Mouse (Mus musculus) T-helper 1 cell (primary cell): Measurements from ENCODE around the gene Serpina3g.

Experiments
- in situ Hi-C: fragments of 300-600 bp; cut with MboI, MseI; formaldehyde crosslinking; loops from one replicate; pipeline ENCODE4 v1.15.1; 2025; ENCODE audit warnings: high pct_unique_total_duplicates

Serpina3g gene

DNA sequence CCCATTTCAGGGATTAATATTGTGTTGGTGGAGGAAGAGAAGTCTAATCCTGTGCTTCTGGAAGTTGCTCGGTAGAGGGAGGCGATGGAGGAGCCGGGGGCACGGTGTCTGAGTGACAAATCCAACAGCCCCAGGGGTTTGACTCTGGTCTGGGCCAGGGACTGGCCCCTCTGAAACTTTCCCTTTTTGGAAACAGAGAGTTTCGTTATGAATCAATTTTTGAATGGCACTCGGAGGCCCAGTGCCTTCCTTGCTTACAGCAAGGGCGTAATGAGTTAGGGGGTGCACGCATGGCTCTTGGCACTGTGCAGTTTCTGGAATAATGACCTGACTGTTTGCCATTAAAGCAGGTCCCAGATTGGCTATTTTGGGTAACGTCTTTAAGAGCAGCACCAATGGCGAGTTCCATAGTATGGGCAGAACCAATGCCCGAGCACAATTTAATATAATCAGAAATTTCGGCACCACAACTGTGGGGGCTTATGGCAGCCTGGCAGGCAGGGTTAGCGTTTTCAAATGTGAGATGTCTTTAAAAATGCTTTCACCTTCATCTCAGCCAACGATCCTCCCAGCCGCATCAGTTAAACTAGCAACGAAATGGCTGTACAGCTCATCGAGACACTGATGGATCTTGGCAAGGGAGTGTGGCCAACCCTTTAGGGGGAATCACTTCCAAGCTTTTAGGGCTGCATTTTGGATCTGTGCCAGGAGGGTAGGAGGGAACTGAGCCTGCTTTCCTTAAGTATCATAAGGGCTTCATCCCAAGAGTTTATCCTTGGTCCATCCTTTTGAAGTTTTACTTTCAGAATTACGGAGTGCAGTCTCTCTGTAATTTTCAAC is 42.4 kb downstream of the Serpina3g start:
- in situ Hi-C loops = loop anchor here (10.0 kb wide), 1 partner anchor 1474 kb away; no protein-coding TSS in a partner anchor

DNA sequence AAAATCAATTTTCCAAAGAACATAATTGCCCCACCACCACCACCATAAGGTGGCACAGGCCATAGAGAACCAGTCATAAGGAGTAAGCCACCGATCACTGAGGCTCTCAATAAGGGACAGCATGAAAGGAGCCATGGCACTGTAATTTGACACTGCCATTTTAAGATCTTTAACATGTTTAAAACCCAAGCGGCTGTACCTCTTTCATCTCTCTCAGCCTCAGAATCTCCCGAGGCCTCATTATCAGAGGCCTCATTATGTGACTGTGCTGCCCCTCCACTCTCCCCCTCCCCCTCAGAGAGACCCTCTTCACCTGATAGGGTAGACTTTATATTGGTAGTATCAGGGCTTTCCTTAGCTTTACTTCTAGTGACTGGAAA is 43.0 kb downstream of the Serpina3g start:
- in situ Hi-C loops = loop anchor here (10.0 kb wide), 1 partner anchor 1474 kb away; no protein-coding TSS in a partner anchor

DNA sequence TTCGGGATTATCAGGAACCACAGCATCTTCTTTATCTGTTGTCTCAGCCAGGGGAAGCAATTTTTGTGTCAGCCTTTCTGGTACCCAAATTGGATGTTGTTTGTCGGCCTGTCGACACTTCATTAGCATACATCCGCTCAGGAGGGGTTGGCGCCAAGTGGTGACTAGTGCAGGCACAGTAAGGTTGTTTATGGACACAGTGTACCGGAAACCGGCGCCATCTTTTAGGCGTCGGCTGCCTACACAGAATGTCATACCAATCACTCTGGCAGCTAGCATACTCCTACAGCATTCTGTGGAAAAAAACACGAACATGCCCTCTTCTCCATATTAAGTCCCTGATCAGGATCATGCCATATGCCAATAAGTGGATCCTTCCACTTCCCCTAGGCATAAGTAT is 47.3 kb downstream of the Serpina3g start:
- in situ Hi-C loops = no loop called here

DNA sequence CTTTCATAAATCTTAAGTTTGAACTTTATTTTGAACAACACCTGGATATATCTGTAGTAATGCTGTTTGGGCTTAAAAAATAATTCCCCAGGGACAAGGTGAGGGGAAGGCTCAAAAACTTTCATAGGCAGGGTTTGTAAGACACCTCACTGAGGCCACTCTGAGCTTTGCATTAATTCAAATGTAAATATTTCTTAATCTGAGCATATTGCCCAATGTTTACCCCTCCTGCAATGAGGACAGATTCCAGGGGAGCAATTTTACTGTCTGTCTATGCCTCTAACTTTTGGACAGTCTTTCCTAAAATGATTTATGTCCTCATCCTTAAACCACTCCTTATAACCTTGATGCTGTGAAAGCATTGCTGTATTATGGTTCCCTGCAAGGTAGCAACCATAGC is 52.3 kb downstream of the Serpina3g start:
- in situ Hi-C loops = no loop called here

DNA sequence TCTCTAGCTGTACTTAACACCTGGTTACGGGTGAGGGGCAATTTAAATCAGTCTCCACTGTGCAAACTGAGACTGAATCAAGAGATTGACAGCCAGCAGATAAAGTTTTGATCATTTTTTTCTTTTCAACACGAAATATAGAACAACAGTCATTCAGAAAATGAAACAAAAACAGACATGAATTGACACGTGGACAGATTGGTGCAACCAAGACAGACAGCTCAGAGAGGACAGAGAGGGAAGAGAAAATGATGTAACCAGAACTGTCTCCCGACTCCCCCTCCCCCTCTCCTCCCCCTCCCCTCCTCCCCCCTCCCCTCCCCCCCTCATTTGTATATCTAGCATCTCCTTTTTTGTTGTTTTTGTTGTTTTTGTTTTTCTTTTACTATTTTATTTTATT is 53.8 kb downstream of the Serpina3g start:
- in situ Hi-C loops = loop anchor here (10.0 kb wide), 1 partner anchor 1285 kb away; no protein-coding TSS in a partner anchor
